Mouse (Mus musculus) G1E (cell line): Measurements from ENCODE around the gene Klrg2.

Experiments
- CTCF ChIP-seq: IDR thresholded peaks from 2 replicates; pipeline ENCODE4 v1.5.1; 2012; ENCODE audit warnings: low read depth, low read length, inconsistent platforms, mixed read lengths
- GATA1 ChIP-seq: IDR thresholded peaks from 2 replicates; pipeline ENCODE4 v1.6.1; 2012; ENCODE audit warnings: borderline replicate concordance, low read length, inconsistent platforms, mixed read lengths
- TAL1 ChIP-seq: conservative IDR thresholded peaks from 2 replicates; pipeline ENCODE4 v1.6.1; 2012; ENCODE audit warnings: low read depth, low read length, inconsistent platforms, mixed read lengths

DNA sequence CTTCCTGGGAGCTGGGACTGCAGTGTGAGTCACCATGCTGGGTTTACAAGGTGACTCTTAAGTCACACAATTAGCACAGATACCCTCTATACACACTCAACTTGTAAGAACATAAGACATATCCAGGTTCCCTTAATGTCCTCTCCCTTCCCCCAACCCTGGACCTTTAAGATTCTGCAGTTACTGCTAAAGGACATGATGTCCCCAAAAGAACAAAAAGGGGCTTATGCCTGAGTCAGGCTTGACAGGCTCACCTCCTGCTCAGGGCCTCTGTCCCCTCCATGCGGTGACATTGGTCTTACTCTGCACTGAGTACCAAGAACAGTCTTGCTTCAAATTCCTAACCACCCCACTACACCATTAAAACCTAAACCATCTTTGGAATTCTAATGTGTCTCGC, 4.2 kb downstream of the Klrg2 start:
- TF ChIP-seq CTCF (no peak), GATA1 (no peak), TAL1 (no peak)
